Mouse (Mus musculus) embryonic fibroblast, embryonic 13.5 days (primary cell): ENCODE measurements around the gene Eif2s3x. TPM values are rescaled to one million over a fixed set of nuclear protein-coding genes. Genes with fewer than 3 reads are reported as not detected.

Experiments used
- H3K27ac ChIP-seq: 2 replicates; pipeline ENCODE4 v1.5.1; 2012; ENCODE audit warnings: low read length, control low read depth, inconsistent platforms; ENCODE audit not compliant: insufficient read depth
- H3K4me1 ChIP-seq: 2 replicates; pipeline ENCODE4 v1.6.1; 2011; ENCODE audit warnings: low read length; ENCODE audit not compliant: control insufficient read depth, insufficient read depth
- H3K4me3 ChIP-seq: 2 replicates; pipeline ENCODE4 v1.5.1; 2011; ENCODE audit warnings: mild to moderate bottlenecking, control low read depth, low read length; ENCODE audit not compliant: insufficient read depth
- CTCF ChIP-seq: IDR thresholded peaks from 2 replicates; pipeline ENCODE4 v1.5.1; 2011; ENCODE audit warnings: mild to moderate bottlenecking, control low read depth, low read length, moderate library complexity, borderline replicate concordance; ENCODE audit not compliant: insufficient read depth
- POLR2A ChIP-seq: IDR thresholded peaks from 2 replicates; pipeline ENCODE4 v1.6.1; 2011; ENCODE audit warnings: low read depth, mild to moderate bottlenecking, control low read depth, low read length, moderate library complexity
- polyA plus RNA-seq: library from polyadenylated mRNA; stranded (reverse); fragments of >200 nt; gene quantifications from 2 replicates; pipeline ENCODE4 v1.2.4, GENCODE M21; 2011; ENCODE audit warnings: low read depth; ENCODE audit not compliant: missing spikeins, insufficient read length

Eif2s3x gene
- polyA plus RNA-seq, 1 experiment = 151 TPM

GRCm38 (mm10) chrX:94185156-94185555 lies 27.5 kb downstream of the Eif2s3x start:
- Histone ChIP-seq H3K27ac (no peak overlapping the region), H3K4me3 (no peak overlapping the region), H3K4me1 (no peaks in the 10 kb centered on the region)
- TF ChIP-seq POLR2A (no peak), CTCF (no peak)

GRCm38 (mm10) chrX:94183814-94184213 lies 28.8 kb downstream of the Eif2s3x start:
- Histone ChIP-seq H3K27ac (no peak overlapping the region), H3K4me1 (no peaks in the 10 kb centered on the region), H3K4me3 (no peak overlapping the region)
- no peak for TF ChIP-seq POLR2A
- no peak for TF ChIP-seq CTCF

GRCm38 (mm10) chrX:94177715-94178340 lies 34.8 kb downstream of the Eif2s3x start:
- H3K4me1 ChIP-seq = no peaks in the 10 kb centered on the region
- peak overlapping the region; percentile 100 for H3K27ac ChIP-seq
- TF ChIP-seq CTCF (no peak), POLR2A (peak; percentile 89)
- peak overlapping the region; percentile 61 for H3K4me3 ChIP-seq

DNA sequence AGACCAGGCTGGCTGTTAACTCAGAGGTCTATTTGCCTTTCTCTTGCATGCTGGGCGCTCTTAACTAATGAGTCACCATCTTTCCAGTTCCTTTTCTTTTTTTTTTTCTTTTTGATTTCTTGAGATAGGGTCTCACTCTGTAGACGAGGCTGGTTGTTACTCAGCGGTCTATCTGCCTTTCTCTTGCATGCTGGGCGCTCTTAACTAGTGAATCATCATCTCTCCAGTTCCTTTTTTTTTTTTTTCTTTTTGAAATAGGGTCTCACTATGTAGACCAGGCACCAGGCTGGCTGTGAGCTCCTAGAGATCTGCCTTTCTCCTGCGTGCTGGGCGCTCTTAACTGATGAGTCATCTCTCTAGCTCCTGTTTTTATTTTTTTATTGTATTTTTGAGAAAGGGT lies 43.3 kb downstream of the Eif2s3x start:
- Histone ChIP-seq H3K4me3 (no peak overlapping the region), H3K4me1 (no peaks in the 10 kb centered on the region), H3K27ac (peak overlapping the region; percentile 73)
- TF ChIP-seq CTCF (no peak), POLR2A (no peak)

DNA sequence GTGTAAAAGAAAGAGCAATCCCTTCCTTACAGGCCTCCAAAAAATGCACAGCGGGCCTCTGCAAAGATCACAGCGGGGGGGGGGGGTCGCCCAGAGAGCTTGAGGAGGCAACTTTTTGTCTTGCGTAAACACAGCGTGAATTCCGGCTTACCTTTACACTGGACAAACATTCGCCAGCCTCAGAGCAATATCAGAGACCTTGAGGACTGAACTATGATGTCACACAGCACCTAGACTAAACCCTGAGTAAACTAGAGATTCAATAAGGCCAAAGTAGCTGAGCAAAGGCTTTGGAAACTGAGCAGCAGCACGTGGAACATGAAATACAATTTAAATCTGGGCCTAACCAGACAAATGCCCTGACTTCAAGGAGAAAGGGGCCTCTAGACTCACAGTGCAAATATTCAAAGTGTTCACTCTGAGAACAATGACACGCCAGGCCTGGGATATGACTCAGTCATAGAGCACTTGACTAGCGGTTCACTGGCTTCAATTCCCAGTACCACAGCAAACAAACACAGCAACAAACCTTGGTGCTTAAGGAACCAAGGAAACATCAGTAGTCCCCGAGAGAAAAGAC lies 60.3 kb downstream of the Eif2s3x start:
- peak overlapping the region; percentile 98 for H3K27ac ChIP-seq
- TF ChIP-seq POLR2A (no peak), CTCF (no peak)
- H3K4me3 ChIP-seq = no peak overlapping the region
- peaks cover 3% of the 10 kb centered on the region; the same call in 1 of the 2 replicates for H3K4me1 ChIP-seq

GRCm38 (mm10) chrX:94150471-94150870 lies 62.2 kb downstream of the Eif2s3x start:
- H3K27ac ChIP-seq = no peak overlapping the region
- no peak for TF ChIP-seq CTCF
- no peak for TF ChIP-seq POLR2A
- H3K4me3 ChIP-seq = no peak overlapping the region
- H3K4me1 ChIP-seq = peaks cover 3% of the 10 kb centered on the region; the same call in 1 of the 2 replicates

- Histone ChIP-seq H3K27ac (peak overlapping the region; percentile 71; the same call in 1 of the 2 replicates), H3K4me3 (no peak overlapping the region), H3K4me1 (peaks cover 7% of the 10 kb centered on the region)
- no peak for TF ChIP-seq CTCF
- TF ChIP-seq POLR2A = no peak
Measured at GRCm38 (mm10) chrX:94142004-94142771, 70.5 kb downstream of the Eif2s3x start.

DNA sequence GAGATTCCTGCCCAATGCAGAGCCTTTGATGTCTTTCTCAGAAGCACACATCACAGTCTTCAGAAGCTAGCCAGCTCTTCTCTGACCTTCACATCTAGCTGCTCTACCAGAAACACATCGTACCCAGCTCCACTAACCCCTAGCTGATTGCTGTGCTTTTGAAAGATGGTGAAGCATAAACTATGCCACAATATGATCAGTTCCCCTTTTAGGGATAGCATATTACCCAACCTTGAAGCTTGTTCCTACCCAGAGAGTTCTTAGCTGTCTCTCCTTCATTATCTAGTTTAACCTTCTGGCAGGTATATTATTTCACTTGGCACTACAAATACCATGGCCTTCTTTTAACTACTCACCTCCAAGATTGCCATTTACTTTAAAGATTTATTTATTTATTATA lies 72.6 kb downstream of the Eif2s3x start:
- no peak overlapping the region for H3K27ac ChIP-seq
- no peak for TF ChIP-seq POLR2A
- TF ChIP-seq CTCF = no peak
- H3K4me3 ChIP-seq = no peak overlapping the region
- H3K4me1 ChIP-seq = peaks cover 7% of the 10 kb centered on the region

Other genes starting within 250 kb of the Eif2s3x start
- gene AU015836, start 244.2 kb downstream of the Eif2s3x start, polyA plus RNA-seq = not detected in 2 replicates
- gene Zfx, start 89.2 kb downstream of the Eif2s3x start, polyA plus RNA-seq = 34.2 and 39.5 TPM in 2 replicates
- 4.5 and 6.5 TPM in 2 replicates for gene Klhl15, start 21.7 kb upstream of the Eif2s3x start, polyA plus RNA-seq
- not detected in 2 replicates for gene Fam90a1b, start 153.9 kb upstream of the Eif2s3x start, polyA plus RNA-seq
- 22.1 and 24.2 TPM in 2 replicates for gene Apoo, start 154.3 kb upstream of the Eif2s3x start, polyA plus RNA-seq